Mouse (Mus musculus) intestine, embryonic 16.5 days (tissue): Measurements from ENCODE around the gene Acoxl. TPM values are rescaled to one million over a fixed set of nuclear protein-coding genes. Genes with fewer than 3 reads are reported as not detected.

Experiments used
- ATAC-seq: fragments of 200-750 bp; cut with Nextera tagmentation; 2 replicates; pipeline ENCODE4 v1.8.0; 2017; ENCODE audit warnings: moderate TSS enrichment, moderate library complexity
- H3K27ac ChIP-seq: fragments of 300-500 bp; sonication (generic); 2 replicates; pipeline ENCODE4 v1.5.1; 2014; ENCODE audit warnings: mild to moderate bottlenecking, low read length
- H3K27me3 ChIP-seq: fragments of 300-500 bp; sonication (generic); replicated peaks from 2 replicates; pipeline ENCODE4 v1.6.1; 2014; ENCODE audit warnings: low read length, control low read depth, mixed read lengths; ENCODE audit not compliant: control insufficient read depth, insufficient read depth
- H3K36me3 ChIP-seq: fragments of 300-500 bp; sonication (generic); 2 replicates; pipeline ENCODE4 v1.6.1; 2014; ENCODE audit warnings: low read length, control low read depth; ENCODE audit not compliant: control insufficient read depth, insufficient read depth
- H3K4me1 ChIP-seq: fragments of 300-500 bp; sonication (generic); 2 replicates; pipeline ENCODE4 v1.6.1; 2014; ENCODE audit warnings: low read length, control low read depth, mixed read lengths; ENCODE audit not compliant: control insufficient read depth, insufficient read depth
- H3K4me2 ChIP-seq: fragments of 300-500 bp; sonication (generic); 2 replicates; pipeline ENCODE4 v1.6.1; 2014; ENCODE audit warnings: low read depth, low read length, control low read depth
- H3K4me3 ChIP-seq: fragments of 300-500 bp; sonication (generic); 2 replicates; pipeline ENCODE4 v1.5.1; 2014; ENCODE audit warnings: mild to moderate bottlenecking, low read length
- H3K9ac ChIP-seq: fragments of 300-500 bp; sonication (generic); 2 replicates; pipeline ENCODE4 v1.6.1; 2014; ENCODE audit warnings: low read depth, low read length
- H3K9me3 ChIP-seq: fragments of 300-500 bp; sonication (generic); 2 replicates; pipeline ENCODE4 v1.6.1; 2016; ENCODE audit warnings: low read length, control low read depth; ENCODE audit not compliant: control insufficient read depth
- WGBS: fragments of 180-500 bp; shearing (Covaris S2); extraction: QIAGEN DNeasy Blood & Tissue Kit; methylation state at CpG from one replicate; pipeline ENCODE4 v1.1.7; 2014; 5-methylcytosine and 5-hydroxymethylcytosine counted together
- polyA plus RNA-seq: library from polyadenylated mRNA; unstranded; fragments of >200 nt; fragmentation: Nextera tagmentation; extraction: Ambion mirVana; gene quantifications from 2 replicates; pipeline ENCODE4 v1.2.1, GENCODE M21; 2015

Gene Acoxl
- polyA plus RNA-seq, 1 experiment from 2014 or later = 0.10 TPM

DNA sequence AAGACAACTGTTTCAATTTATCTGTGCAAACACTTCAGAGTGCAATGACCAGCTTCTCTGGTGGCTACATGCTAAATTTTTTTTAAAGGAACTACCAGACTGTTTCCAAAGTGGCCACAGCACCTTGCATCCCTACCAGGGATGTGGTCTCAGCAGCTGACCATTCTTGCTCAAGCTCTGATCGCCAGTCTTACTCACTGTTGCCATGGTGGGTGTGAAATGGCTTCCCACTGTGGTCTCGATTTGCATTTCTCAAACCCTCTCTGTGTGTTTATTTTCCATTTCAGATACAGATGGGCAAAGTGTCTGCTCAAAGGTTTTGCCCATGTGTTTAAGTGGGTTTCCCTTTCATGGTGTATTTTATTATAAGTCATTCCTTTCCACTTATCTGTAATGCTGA, 230.3 kb downstream of the Acoxl start:
- ATAC-seq = no peak
- 59% methylated on average over 2 of the region's 2 CpGs for WGBS
- H3K4me3 ChIP-seq = no peak overlapping the region
- no peaks in the 10 kb centered on the region for H3K36me3 ChIP-seq
- H3K27me3 ChIP-seq = no peaks in the 10 kb centered on the region
- H3K4me2 ChIP-seq = no peak overlapping the region
- H3K27ac ChIP-seq = no peak overlapping the region
- no peak overlapping the region for H3K9ac ChIP-seq
- no peaks in the 10 kb centered on the region for H3K9me3 ChIP-seq
- H3K4me1 ChIP-seq = no peaks in the 10 kb centered on the region

DNA sequence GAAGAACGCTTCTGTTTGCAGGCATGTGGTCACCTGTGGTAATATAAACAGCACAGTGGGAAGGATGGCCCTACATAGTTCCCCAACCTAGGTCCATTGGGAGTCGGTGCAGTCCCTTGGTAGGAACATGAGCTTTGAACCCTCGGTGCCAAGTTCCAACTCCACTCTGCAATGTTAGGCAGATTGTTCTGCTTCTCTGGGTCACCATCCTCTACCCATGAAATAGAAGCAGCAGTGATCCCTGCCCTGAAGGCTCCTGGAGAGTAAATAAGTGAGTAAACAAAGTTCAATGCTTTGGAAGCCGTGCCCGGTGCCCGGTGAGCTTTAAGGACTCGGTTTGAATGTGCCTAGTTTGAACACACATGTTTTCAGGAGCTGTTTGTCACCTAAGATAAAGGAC, 233.1 kb downstream of the Acoxl start:
- H3K9me3 ChIP-seq = no peaks in the 10 kb centered on the region
- 70% methylated on average over 7 of the region's 7 CpGs for WGBS
- no peak overlapping the region for H3K27ac ChIP-seq
- no peak overlapping the region for H3K9ac ChIP-seq
- H3K36me3 ChIP-seq = no peaks in the 10 kb centered on the region
- no peak overlapping the region for H3K4me2 ChIP-seq
- H3K27me3 ChIP-seq = no peaks in the 10 kb centered on the region
- H3K4me3 ChIP-seq = no peak overlapping the region
- no peak for ATAC-seq
- no peaks in the 10 kb centered on the region for H3K4me1 ChIP-seq

GRCm38 (mm10) chr2:128072944-128073343, 234.3 kb downstream of the Acoxl start:
- Histone ChIP-seq H3K4me3 (no peak overlapping the region), H3K9me3 (no peaks in the 10 kb centered on the region), H3K4me1 (no peaks in the 10 kb centered on the region), H3K36me3 (no peaks in the 10 kb centered on the region), H3K27ac (no peak overlapping the region), H3K4me2 (no peak overlapping the region), H3K9ac (no peak overlapping the region), H3K27me3 (no peaks in the 10 kb centered on the region)
- 76% methylated on average over 5 of the region's 5 CpGs for WGBS
- no peak for ATAC-seq

DNA sequence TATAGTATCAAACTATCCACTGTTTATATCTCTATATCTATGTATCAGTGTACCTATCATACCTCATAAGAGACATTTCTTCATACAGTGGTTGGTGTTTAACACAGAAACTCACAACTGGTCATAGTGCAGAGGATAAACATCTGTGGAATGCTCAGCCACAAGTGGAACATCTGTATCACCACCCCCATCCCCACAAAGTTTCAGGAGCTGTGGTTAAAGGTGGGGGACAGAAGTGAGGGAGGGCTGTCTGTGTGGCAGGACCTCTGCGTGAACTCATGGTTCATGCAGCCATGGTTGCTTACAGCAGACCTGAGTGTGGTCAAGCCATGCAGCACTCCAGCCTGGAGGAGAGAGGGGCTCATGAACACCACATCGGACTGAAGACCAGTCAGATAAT, 234.9 kb downstream of the Acoxl start:
- Histone ChIP-seq H3K27ac (no peak overlapping the region), H3K9ac (no peak overlapping the region), H3K4me3 (no peak overlapping the region), H3K4me1 (no peaks in the 10 kb centered on the region), H3K27me3 (no peaks in the 10 kb centered on the region), H3K36me3 (no peaks in the 10 kb centered on the region), H3K4me2 (no peak overlapping the region), H3K9me3 (no peaks in the 10 kb centered on the region)
- no peak for ATAC-seq
- WGBS = 87% methylated on average over 2 of the region's 2 CpGs

DNA sequence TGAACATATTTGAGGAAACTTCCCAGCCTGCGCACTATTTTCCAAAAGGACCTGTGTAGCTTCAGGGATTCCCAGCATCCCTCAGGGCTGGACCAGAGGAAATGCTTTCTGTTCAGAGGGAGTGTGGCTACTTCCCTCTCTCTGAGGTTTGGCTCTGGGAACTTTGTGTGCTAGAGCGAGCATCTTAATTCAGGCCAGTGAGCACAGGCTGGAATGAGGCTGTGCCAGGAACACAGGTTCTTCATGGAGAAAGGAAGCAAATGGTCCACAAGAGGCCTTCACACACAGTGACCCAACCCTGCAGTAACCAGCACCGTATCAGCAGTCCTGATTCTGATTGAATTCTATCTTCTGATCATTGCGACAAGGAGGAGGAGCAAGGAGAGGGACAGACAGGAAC, 238.3 kb downstream of the Acoxl start:
- Histone ChIP-seq H3K36me3 (no peaks in the 10 kb centered on the region), H3K4me2 (no peak overlapping the region), H3K4me1 (no peaks in the 10 kb centered on the region), H3K27ac (no peak overlapping the region), H3K9me3 (no peaks in the 10 kb centered on the region), H3K4me3 (no peak overlapping the region), H3K27me3 (no peaks in the 10 kb centered on the region), H3K9ac (no peak overlapping the region)
- WGBS = 86% methylated on average over 4 of the region's 4 CpGs
- no peak for ATAC-seq

- 0 out of 2 replicates have a peak, but pooled peaks cover under 1% of the 10 kb centered on the region for H3K4me1 ChIP-seq
- 42% methylated on average over 5 of the region's 5 CpGs for WGBS
- H3K27me3 ChIP-seq = no peaks in the 10 kb centered on the region
- no peaks in the 10 kb centered on the region for H3K36me3 ChIP-seq
- no peak overlapping the region for H3K4me2 ChIP-seq
- ATAC-seq = no peak
- H3K27ac ChIP-seq = no peak overlapping the region
- H3K9ac ChIP-seq = no peak overlapping the region
- H3K4me3 ChIP-seq = no peak overlapping the region
- no peaks in the 10 kb centered on the region for H3K9me3 ChIP-seq
These were observed 240.2 kb downstream of the Acoxl start for GRCm38 (mm10) chr2:128078859-128079258.

DNA sequence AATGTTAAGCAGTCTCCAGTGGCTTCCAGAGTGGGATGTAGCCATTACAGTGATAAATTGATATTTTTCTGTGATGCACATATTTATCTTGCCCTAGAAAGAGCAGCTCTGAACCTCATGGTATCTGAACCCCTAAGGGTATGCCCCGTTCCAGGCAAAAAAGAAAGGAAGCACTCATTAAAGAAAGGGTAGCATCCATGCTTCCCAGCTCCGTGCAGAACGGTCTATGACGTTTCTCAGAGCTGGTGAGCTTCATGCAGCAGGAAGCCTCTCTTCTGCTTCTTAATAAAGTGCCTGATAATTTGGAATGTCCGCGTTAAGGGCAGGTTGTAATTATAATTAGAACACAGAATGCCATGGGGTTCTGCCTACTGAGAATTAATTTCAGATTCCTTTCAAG, 240.6 kb downstream of the Acoxl start:
- Histone ChIP-seq H3K27ac (no peak overlapping the region), H3K4me2 (no peak overlapping the region), H3K9me3 (no peaks in the 10 kb centered on the region), H3K36me3 (no peaks in the 10 kb centered on the region), H3K9ac (no peak overlapping the region), H3K27me3 (no peaks in the 10 kb centered on the region), H3K4me3 (no peak overlapping the region), H3K4me1 (0 out of 2 replicates have a peak, but pooled peaks cover 2% of the 10 kb centered on the region)
- WGBS = 59% methylated on average over 6 of the region's 6 CpGs
- ATAC-seq = no peak

GRCm38 (mm10) chr2:128083844-128084243, 245.2 kb downstream of the Acoxl start:
- Histone ChIP-seq H3K9me3 (no peaks in the 10 kb centered on the region), H3K4me1 (0 out of 2 replicates have a peak, but pooled peaks cover 2% of the 10 kb centered on the region), H3K9ac (no peak overlapping the region), H3K27ac (no peak overlapping the region), H3K4me3 (no peak overlapping the region), H3K27me3 (no peaks in the 10 kb centered on the region), H3K36me3 (no peaks in the 10 kb centered on the region), H3K4me2 (no peak overlapping the region)
- no peak for ATAC-seq
- WGBS = 9% methylated on average over 3 of the region's 3 CpGs

DNA sequence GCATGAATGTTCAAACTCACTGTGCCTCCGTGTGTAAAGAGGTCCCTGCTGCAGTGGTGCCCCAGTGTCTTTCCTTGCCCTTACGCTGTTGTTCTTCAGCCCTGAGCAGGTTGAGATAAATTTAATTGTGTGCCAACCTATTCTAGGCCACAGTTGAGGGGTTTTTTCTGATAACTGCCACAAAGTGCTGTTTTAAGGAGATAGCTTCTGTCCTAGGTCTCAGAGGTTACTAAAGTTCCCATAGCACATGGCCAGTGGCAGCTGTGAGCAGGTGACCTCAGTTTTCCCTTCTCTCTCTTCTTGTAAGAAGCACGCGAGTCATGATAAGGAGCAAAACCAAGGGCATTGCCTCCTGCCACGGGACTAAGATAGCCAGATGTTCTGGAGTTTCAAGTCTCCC, 245.9 kb downstream of the Acoxl start:
- H3K4me2 ChIP-seq = no peak overlapping the region
- no peak overlapping the region for H3K4me3 ChIP-seq
- no peak overlapping the region for H3K27ac ChIP-seq
- 0 out of 2 replicates have a peak, but pooled peaks cover 2% of the 10 kb centered on the region for H3K4me1 ChIP-seq
- H3K9me3 ChIP-seq = no peaks in the 10 kb centered on the region
- no peaks in the 10 kb centered on the region for H3K36me3 ChIP-seq
- no peak for ATAC-seq
- no peak overlapping the region for H3K9ac ChIP-seq
- no peaks in the 10 kb centered on the region for H3K27me3 ChIP-seq
- WGBS = 86% methylated on average over 5 of the region's 5 CpGs

DNA sequence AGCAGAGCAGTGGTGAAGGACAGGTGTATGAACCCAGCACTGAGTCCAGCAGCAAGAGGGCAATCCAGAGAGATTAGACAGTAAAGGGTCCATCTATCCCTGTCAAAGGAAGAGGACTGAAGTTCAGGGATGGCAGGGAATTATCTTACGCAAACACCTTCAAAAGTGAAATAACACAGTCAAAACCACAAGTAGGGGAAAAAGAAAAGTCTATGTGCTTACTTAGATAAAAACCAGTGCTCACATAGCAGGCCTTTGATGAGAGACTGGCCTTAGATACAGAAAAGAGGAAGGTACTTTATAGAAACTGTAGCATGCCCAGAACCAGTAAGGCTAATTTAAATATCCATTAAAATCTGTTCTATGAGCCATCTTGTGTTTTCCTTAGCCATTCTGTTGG, 246.8 kb downstream of the Acoxl start:
- 86% methylated on average over 1 of the region's 1 CpGs for WGBS
- Histone ChIP-seq H3K27me3 (no peaks in the 10 kb centered on the region), H3K27ac (no peak overlapping the region), H3K9ac (no peak overlapping the region), H3K4me1 (0 out of 2 replicates have a peak, but pooled peaks cover 2% of the 10 kb centered on the region), H3K36me3 (no peaks in the 10 kb centered on the region), H3K9me3 (no peaks in the 10 kb centered on the region), H3K4me3 (no peak overlapping the region), H3K4me2 (no peak overlapping the region)
- no peak for ATAC-seq
